Mouse (Mus musculus): Measurements from ENCODE around the gene Gm20532.

DNA sequence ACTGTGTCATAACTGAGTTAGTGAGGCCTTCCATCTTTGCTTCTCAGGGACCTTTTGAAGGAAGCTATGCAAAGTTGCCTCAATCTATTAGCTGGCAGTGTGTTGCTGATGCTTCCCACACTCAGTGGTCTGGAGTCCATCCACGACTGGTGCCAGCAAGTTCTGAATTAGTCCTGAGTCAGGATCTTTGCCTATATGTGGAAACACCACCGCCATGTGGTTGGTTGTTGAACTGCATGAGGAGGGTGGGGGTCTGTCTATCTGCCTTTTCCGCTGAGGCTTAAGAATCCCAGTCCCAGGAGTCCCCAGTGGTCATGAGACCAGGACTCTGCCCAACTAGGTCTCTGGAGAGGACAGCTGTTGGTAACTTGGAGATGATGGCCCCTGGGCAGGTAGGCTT, 16.4 kb upstream of the Gm20532 start:
- TF ChIP-seq CTCF (IDR thresholded peaks at IDR 0.05; ENCODE audit: extremely low read depth, insufficient read depth, insufficient read length, insufficient replicate concordance) = peak; percentile 42; the same call in 1 of the 2 replicates
- TF ChIP-seq POLR2A (IDR thresholded peaks at IDR 0.05; ENCODE audit: low read depth, low read length) = no peak
